10 mouse cellular contexts compared by ENCODE assay signal in genomic region chr4:132432717-132433372, GRCm38 (mm10). TPM values are rescaled to one million over a fixed set of nuclear protein-coding genes. Genes with fewer than 3 reads are reported as not detected.
DNase-seq lines count a peak whose midpoint lies in the region; ATAC-seq and TF ChIP-seq lines count a peak whose summit lies in the region.
"Had no signal": no experiment of that assay in that cellular context is flagged by ENCODE, and none has a peak within 500 bp of the region (broad histone marks: within the 10 kb centered on the region; RNA-seq: fewer than 3 reads in every experiment).

No protein-coding gene starts in this region.

- peaks cover 10% of the 10 kb centered on the region for H3K4me1 ChIP-seq in heart, embryonic 16.5 days (ENCODE audit: control insufficient read depth, insufficient read depth, low read length)
- peaks cover 0 to 3% of the 10 kb centered on the region in 2 experiments; a peak in 1 of 4 replicates for H3K4me1 ChIP-seq in CH12.LX (ENCODE audit: control insufficient read depth in 1 of 2, insufficient read depth in 2 of 2)
- no peaks in the 10 kb centered on the region for H3K4me1 ChIP-seq in embryonic facial prominence, embryonic 12.5 days
- peaks cover 37% of the 10 kb centered on the region for H3K4me1 ChIP-seq in liver, embryonic 13.5 days (replicated peaks)

- peak overlapping the region; percentile 36 for H3K4me3 ChIP-seq in heart, embryonic 16.5 days (ENCODE audit: low read length)
- no peak overlapping the region for H3K4me3 ChIP-seq in CH12.LX (replicated peaks in 1 of 3; ENCODE audit: low read depth in 2 of 3, low read length in 2 of 3, poor library complexity in 1 of 3)
- no peak overlapping the region for H3K4me3 ChIP-seq in embryonic facial prominence, embryonic 12.5 days
- peak overlapping the region; percentile 12; the same call in 1 of the 2 replicates for H3K4me3 ChIP-seq in liver, embryonic 13.5 days (replicated peaks)
- H3K4me3 ChIP-seq: layer of hippocampus, adult 2 months had no signal

- no peak for ATAC-seq in heart, embryonic 16.5 days (replicated peaks; ENCODE audit: extremely low read depth, insufficient read depth, low FRiP score)
- no peak for ATAC-seq in embryonic facial prominence, embryonic 12.5 days (ENCODE audit: insufficient number of reproducible peaks, insufficient read depth, low FRiP score, low TSS enrichment)
- ATAC-seq in liver, embryonic 13.5 days (ENCODE audit: low read depth) = no peak

- intact Hi-C loops in heart, postnatal 14 days (cut with DNase I) = no loop called here

- TF ChIP-seq EP300 in CH12.LX (IDR thresholded peaks at IDR 0.05; ENCODE audit: low read length) = no peak

- peak overlapping the region; percentile 54 for H3K4me2 ChIP-seq in heart, embryonic 16.5 days (ENCODE audit: low read depth, low read length)
- H3K4me2 ChIP-seq in CH12.LX (ENCODE audit: insufficient read depth, low read depth, poor library complexity, severe bottlenecking) = no peak overlapping the region
- H3K4me2 ChIP-seq in embryonic facial prominence, embryonic 12.5 days (replicated peaks) = peak overlapping the region; percentile 32
- H3K4me2 ChIP-seq in liver, embryonic 13.5 days = peak overlapping the region; percentile 49

- in situ Hi-C loops in CH12.LX (cut with MboI; ENCODE audit: low pct_ligation_motif_present, low pct_unique_long_range_greater_than_20kb, low sequenced_read_pairs) = no loop called here

- WGBS in heart, embryonic 16.5 days = 9% methylated on average over 14 of the region's 14 CpGs
- WGBS in embryonic facial prominence, embryonic 12.5 days = 18% methylated on average over 14 of the region's 14 CpGs
- 12% methylated on average over 14 of the region's 14 CpGs for WGBS in liver, embryonic 13.5 days (ENCODE audit: insufficient replicate concordance)

- no peaks in the 10 kb centered on the region for H3K9me3 ChIP-seq in heart, embryonic 16.5 days (replicated peaks; ENCODE audit: control insufficient read depth, low read length)
- H3K9me3 ChIP-seq in CH12.LX (replicated peaks; ENCODE audit: low read length) = no peaks in the 10 kb centered on the region
- H3K9me3 ChIP-seq in embryonic facial prominence, embryonic 12.5 days = no peaks in the 10 kb centered on the region
- H3K9me3 ChIP-seq in liver, embryonic 13.5 days (replicated peaks) = no peaks in the 10 kb centered on the region

- no peak overlapping the region for H3K27ac ChIP-seq in heart, embryonic 16.5 days (ENCODE audit: low read length)
- H3K27ac ChIP-seq in CH12.LX (ENCODE audit: insufficient read depth, low read depth) = no peak overlapping the region
- H3K27ac ChIP-seq in embryonic facial prominence, embryonic 12.5 days = no peak overlapping the region
- H3K27ac ChIP-seq in liver, embryonic 13.5 days = no peak overlapping the region
- H3K27ac ChIP-seq: layer of hippocampus, adult 2 months had no signal

- no peak for TF ChIP-seq POLR2A in CH12.LX (IDR thresholded peaks at IDR 0.05; ENCODE audit: low read depth, low read length)

- dilution Hi-C loops in CH12.LX (cut with MboI; ENCODE audit: extremely low pct_ligation_motif_present, extremely low pct_unique_long_range_greater_than_20kb, low sequenced_read_pairs) = no loop called here

- peak overlapping the region; percentile 49 for H3K9ac ChIP-seq in heart, embryonic 16.5 days (ENCODE audit: low read length)
- no peak overlapping the region for H3K9ac ChIP-seq in CH12.LX (ENCODE audit: insufficient read depth, low read depth)
- H3K9ac ChIP-seq in embryonic facial prominence, embryonic 12.5 days = no peak overlapping the region
- H3K9ac ChIP-seq in liver, embryonic 13.5 days = no peak overlapping the region

- H3K27me3 ChIP-seq in heart, embryonic 16.5 days (ENCODE audit: control insufficient read depth, insufficient read depth, low read length) = no peaks in the 10 kb centered on the region
- H3K27me3 ChIP-seq in CH12.LX (replicated peaks) = peaks cover 16% of the 10 kb centered on the region
- no peaks in the 10 kb centered on the region for H3K27me3 ChIP-seq in embryonic facial prominence, embryonic 12.5 days
- no peaks in the 10 kb centered on the region for H3K27me3 ChIP-seq in liver, embryonic 13.5 days

- TF ChIP-seq CTCF in CH12.LX (conservative IDR thresholded peaks at IDR 0.05 in 1 of 2, IDR thresholded peaks at IDR 0.05 in 1 of 2; ENCODE audit: low read depth in 2 of 2, low read length in 2 of 2) = no peak

- H3K79me2 ChIP-seq in CH12.LX (replicated peaks; ENCODE audit: control insufficient read depth, extremely low read depth, insufficient read depth, poor library complexity, severe bottlenecking) = no peaks in the 10 kb centered on the region

- DNase-seq in heart, postnatal 14 days = no peak
- no peak for DNase-seq in CH12.LX (ENCODE audit: extremely low read depth)
- DNase-seq in liver, embryonic 13.5 days = no peak
- DNase-seq in retina, embryonic 14.5 days (ENCODE audit: low spot score) = no peak
- DNase-seq in ovary, adult 18-20 months (ENCODE audit: low spot score) = no peak
- DNase-seq in layer of hippocampus, adult 11-12 months (ENCODE audit: low spot score) = no peak
- DNase-seq: gastrocnemius, postnatal 14 days had no signal

- TF ChIP-seq RAD21 in CH12.LX (IDR thresholded peaks at IDR 0.05; ENCODE audit: low read depth, low read length) = no peak

- H3K36me3 ChIP-seq in heart, embryonic 16.5 days (ENCODE audit: control insufficient read depth, insufficient read depth) = no peaks in the 10 kb centered on the region
- H3K36me3 ChIP-seq in CH12.LX (replicated peaks in 1 of 2; ENCODE audit: control insufficient read depth in 1 of 2, insufficient read depth in 1 of 2, low read length in 1 of 2) = no peaks in the 10 kb centered on the region
- H3K36me3 ChIP-seq in embryonic facial prominence, embryonic 12.5 days = no peaks in the 10 kb centered on the region
- no peaks in the 10 kb centered on the region for H3K36me3 ChIP-seq in liver, embryonic 13.5 days

TF ChIP-seq in CH12.LX, 34 proteins besides CTCF, POLR2A, EP300 and RAD21:
- TF ChIP-seq ELF1 (IDR thresholded peaks at IDR 0.05; ENCODE audit: low read depth, low read length) = no peak
- TF ChIP-seq ZNF384 (IDR thresholded peaks at IDR 0.05; ENCODE audit: low read depth, low read length) = peak; percentile 78
- TF ChIP-seq TBP (conservative IDR thresholded peaks at IDR 0.05; ENCODE audit: low read depth, low read length) = no peak

RNA-seq across cellular contexts. Expression of gene Phactr4, which starts 10.6 kb away (rescaled TPM):
- 15.8 and 16.5 TPM in 2 replicates for polyA plus RNA-seq in heart, embryonic 16.5 days (2015; fragmentation: Nextera tagmentation; extraction: Ambion mirVana)
- total RNA-seq in heart, postnatal 14 days (2021) = 10 to 100 TPM; 28.4 to 29.8 TPM
- total RNA-seq in CH12.LX (2012; rRNA removed) = 1.0 and 1.4 TPM in 2 replicates
- 0.72 and 0.95 TPM in 2 replicates for total RNA-seq in CH12.LX (2014; rRNA removed)
- polyA plus RNA-seq in CH12.LX (2012; ENCODE audit: insufficient read length, low read depth) = 9.6 and 9.9 TPM in 2 replicates
- 18.5 and 22.9 TPM in 2 replicates for polyA plus RNA-seq in embryonic facial prominence, embryonic 12.5 days (2016; fragmentation: Nextera tagmentation; extraction: Ambion mirVana)
- polyA plus RNA-seq in liver, embryonic 13.5 days (2015; fragmentation: Nextera tagmentation; extraction: Ambion mirVana) = 10.3 and 12.5 TPM in 2 replicates

RNA-seq across cellular contexts. Expression of gene Med18, which starts 30.9 kb away (rescaled TPM):
- polyA plus RNA-seq in heart, embryonic 16.5 days (2015; fragmentation: Nextera tagmentation; extraction: Ambion mirVana) = 14.5 and 15.9 TPM in 2 replicates
- total RNA-seq in heart, postnatal 14 days (2021) = 1 to 10 TPM; 3.8 to 4.7 TPM
- total RNA-seq in CH12.LX (2012; rRNA removed) (17.6 and 20.9 TPM in 2 replicates), CH12.LX (2014; rRNA removed) (13.9 and 15.5 TPM in 2 replicates)
- 12.7 TPM in 2 replicates for polyA plus RNA-seq in CH12.LX (2012; ENCODE audit: insufficient read length, low read depth)
- polyA plus RNA-seq in embryonic facial prominence, embryonic 12.5 days (2016; fragmentation: Nextera tagmentation; extraction: Ambion mirVana) = 29.1 and 32.1 TPM in 2 replicates
- 17.1 and 19.7 TPM in 2 replicates for polyA plus RNA-seq in liver, embryonic 13.5 days (2015; fragmentation: Nextera tagmentation; extraction: Ambion mirVana)

Comparison
In these comparisons a context has a peak if more than half of its experiments do, and no peak if none do; other contexts are left out.
1. H3K4me3 ChIP-seq: peak in heart, embryonic 16.5 days (single experiment) and liver, embryonic 13.5 days (single experiment); none in CH12.LX (0 of 3) and embryonic facial prominence, embryonic 12.5 days (single experiment).